Mouse (Mus musculus) heart, postnatal 0 days (tissue): ENCODE measurements around the gene Plce1.

Source experiments
- CTCF ChIP-seq: IDR thresholded peaks from 2 replicates; pipeline ENCODE4 v1.5.1; 2016; ENCODE audit warnings: antibody characterized with exemption, control low read depth, low read depth
- EP300 ChIP-seq: IDR thresholded peaks from 2 replicates; pipeline ENCODE4 v1.6.1; 2016; ENCODE audit warnings: antibody characterized with exemption, low read depth

DNA sequence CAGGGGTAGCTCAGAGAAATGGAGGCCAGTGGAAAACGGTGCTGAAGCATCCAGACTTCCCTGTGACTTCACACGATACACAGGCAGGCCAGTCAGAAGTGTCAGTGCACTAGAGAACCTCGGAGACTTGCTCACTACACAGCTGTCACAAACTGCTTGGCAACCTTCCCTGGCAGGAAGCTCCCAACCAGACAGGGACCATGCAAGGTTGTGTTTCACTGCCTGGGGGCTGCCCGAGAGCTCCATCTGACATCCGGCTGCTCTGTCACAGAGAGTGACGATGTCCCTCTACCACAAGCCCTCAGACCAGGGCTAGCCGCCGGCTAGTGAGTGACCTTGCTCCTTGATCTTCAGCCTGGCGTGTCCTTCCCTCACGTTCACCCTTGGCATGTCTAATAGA is 140.6 kb downstream of the Plce1 start:
- TF ChIP-seq CTCF = no peak
- TF ChIP-seq EP300 = no peak
